Mouse (Mus musculus) embryo, embryonic 11.5 days (tissue): Measurements from ENCODE around the gene Tnp2.
"Not testable (repeated sequence)": the region's sequence is repeated elsewhere in the genome, so short reads cannot be mapped to it uniquely, and the experiment has no call there.

Experiments
- DNase-seq: peaks from one replicate; pipeline ENCODE4 v3.0.0-alpha.2; 2012; ENCODE audit warnings: low read depth, low spot score

Gene Tnp2

DNA sequence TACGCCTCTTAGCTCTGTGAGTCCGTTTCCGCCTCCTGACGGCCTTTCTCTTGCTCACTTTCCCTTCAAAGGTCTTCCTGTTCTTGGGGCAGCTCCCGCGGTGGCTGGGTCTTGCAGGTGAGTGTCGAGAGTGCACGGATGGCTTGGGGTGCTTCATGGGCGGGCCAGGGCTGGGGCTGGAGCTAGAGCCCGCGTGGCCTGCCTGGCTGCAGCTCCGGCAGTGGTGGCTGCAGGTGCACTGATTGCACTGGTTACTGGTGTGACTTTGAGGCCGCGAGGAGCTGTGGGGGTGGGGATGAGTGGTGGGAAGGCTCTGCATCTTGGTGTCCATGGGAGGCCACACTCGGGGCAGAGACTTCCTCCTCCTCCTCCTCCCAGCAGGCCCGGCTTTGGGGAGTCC lies at the start of gene Tnp2:
Gene Tnp2, minus strand, starts transcription at position 390 of the 400 bp plus-strand sequence.
- DNase-seq, result no peak

- DNase-seq, result no peak
These were observed 49.4 kb upstream of the Tnp2 start for GRCm38 (mm10) chr16:10837903-10838302.

DNA sequence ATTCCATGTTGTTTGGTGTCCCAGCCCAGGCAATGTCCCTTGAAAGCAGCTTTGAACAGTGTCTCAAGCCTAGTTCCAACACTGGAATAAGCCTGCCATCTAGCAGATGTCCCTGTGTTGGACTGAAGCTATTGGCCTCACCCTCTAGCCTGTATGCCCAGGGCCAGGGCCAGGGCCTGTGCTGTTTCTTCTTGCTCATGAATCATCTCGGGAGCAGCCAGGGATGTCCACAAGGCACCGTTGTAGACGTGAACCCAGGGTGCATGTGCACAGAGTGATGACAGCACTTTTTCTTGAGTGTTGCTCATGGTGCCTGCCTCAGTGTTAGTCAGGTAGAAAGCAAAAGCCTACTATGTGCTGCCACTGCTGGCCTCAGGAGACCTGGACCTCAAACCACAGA lies 48.8 kb upstream of the Tnp2 start:
- DNase-seq, result no peak

DNA sequence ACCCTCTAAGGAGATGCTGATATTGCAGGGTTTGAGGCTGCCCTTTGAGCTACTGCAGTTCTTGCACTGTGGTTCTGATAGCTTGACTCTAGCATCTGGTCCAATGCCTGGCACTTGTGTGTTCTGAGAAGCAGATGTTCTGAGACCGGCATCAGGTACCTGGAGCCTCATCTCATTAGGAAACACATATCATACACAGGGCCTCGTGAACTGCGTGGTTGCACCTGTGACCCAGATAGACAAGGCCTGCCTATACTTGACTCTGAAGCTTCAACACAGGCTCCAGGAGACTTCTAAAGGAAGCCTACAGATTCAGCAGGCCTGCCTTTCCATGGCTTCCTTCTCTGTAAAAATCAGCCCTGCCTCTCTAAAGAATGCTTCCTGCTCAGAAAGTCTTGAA lies 47.9 kb upstream of the Tnp2 start:
- DNase-seq, result no peak

DNA sequence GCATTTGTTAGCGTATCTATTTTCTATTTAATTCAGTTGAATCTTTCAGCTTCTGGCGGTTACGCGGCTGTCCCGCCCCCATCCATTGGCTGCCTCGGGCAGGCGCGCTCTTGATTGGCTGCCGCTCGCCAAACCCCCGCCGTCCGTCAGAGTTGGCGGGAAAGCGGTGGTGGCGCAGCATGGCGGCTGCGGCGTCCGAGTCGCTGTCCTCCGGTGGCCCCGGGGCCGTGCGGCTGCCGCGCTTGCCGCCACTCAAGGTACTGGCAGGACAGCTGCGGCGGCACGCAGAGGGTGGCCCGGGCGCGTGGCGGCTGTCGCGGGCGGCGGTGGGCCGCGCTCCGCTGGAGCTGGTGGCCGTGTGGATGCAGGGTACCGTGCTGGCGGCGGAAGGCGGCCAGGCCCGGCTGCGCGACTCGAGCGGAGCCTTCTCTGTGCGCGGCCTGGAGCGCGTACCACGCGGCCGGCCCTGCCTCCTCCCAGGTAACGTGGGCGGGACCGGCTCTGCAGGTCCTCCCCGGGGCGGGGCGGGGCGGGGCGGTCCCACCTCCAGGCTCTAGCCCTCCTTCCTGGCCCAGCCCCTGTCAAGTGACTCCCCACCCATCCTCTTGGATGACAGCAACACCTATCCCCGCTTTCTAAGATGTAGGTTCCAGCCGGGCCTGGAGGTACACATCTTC lies 46.6 kb upstream of the Tnp2 start, which contains the start of gene Rmi2:
Gene Rmi2, plus strand, starts transcription at position 149 of the 677 bp plus-strand sequence.
- DNase-seq, result peak; percentile 79

DNA sequence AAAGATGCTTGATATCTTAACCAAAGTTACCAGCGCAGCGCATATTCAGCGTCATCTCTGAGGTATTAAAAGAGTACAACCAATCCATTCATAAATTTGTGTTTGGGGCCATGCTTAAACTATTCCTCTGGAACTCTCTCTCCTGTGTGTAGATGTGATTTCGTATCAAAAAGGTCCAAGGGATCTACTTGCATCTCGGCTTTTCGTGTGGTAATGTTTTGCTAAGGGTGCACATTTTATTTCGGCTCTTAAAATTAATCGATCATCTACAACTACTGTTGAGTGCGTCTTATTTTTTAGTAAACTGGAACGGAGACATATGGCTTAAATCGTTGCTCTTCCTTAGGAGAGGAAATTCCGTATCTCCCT lies 46.1 kb upstream of the Tnp2 start:
- DNase-seq, result no peak

GRCm38 (mm10) chr16:10828461-10828805 lies 40.0 kb upstream of the Tnp2 start:
- DNase-seq, result no peak

GRCm38 (mm10) chr16:10827766-10828460 lies 39.5 kb upstream of the Tnp2 start:
- DNase-seq, result no peak

GRCm38 (mm10) chr16:10827269-10827668 lies 38.8 kb upstream of the Tnp2 start:
- DNase-seq, result no peak

DNA sequence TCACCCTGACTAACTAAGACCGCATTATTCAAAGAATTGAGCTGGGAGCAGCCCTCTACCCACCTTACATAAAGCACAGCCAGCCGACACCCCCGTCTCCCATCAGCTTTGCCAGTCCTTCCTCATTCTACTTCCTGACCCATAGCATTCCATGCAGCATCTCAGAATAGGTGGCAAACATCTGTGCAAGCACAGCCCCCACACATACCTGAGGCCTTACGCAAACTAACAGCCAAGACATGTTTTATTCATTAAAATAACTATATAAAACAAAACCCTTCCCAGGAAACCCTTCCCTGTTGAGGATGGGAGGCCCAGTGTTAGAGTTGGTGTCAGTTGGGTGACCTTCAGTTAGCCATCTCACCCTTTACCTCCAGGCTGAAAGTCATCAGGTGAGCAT lies 37.4 kb upstream of the Tnp2 start:
- DNase-seq, result no peak

DNA sequence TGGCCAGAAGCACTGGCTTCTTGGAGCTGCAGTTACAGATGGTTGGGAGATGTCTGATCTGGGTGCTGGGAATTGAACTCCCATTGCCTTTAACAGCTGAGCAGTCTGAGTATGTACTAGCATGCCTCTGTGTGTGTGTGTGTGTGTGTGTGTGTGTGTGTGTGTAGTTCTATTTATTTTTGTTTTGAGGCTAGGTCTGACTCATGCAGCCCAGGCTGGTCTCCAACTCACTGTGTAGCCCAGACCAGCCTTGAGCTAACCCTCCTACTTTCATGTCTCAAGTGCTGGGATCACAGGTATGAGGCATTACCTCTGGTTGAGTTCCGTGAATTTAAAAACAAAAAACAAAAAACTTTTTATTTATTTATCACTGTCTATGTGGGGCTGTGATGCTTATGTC lies 36.1 kb upstream of the Tnp2 start:
- no peak for DNase-seq

- DNase-seq, result no peak
These were observed 32.9 kb upstream of the Tnp2 start for GRCm38 (mm10) chr16:10821387-10821786.

- no peak for DNase-seq
These were observed 31.5 kb upstream of the Tnp2 start for GRCm38 (mm10) chr16:10819966-10820365.

DNA sequence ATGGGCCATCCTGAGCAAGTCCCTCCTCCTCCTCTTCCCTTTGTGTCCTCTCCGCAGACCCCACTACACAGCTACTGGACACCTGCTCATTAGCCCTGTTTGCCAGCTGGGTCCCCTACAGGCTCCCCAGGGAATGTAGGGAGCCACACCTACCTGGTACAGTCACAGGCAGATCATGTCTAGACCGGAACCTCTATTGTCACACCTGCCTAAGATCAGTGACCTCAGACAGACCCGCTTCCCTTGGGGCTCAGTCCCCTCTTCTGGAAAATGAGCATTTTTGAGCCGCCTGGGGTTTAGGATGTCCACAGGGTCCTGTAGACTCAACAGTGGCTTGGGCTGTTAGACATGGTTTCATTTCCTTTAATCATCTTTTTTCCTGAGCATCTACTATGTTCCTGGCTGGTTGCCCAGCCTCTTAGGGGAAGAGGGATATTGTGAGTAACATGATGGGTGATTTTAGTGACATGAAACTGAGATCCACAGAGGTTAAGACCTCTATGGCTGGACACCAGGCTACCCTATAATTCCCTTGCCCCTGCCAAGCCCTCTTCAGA lies 30.2 kb upstream of the Tnp2 start:
- no peak for DNase-seq

DNA sequence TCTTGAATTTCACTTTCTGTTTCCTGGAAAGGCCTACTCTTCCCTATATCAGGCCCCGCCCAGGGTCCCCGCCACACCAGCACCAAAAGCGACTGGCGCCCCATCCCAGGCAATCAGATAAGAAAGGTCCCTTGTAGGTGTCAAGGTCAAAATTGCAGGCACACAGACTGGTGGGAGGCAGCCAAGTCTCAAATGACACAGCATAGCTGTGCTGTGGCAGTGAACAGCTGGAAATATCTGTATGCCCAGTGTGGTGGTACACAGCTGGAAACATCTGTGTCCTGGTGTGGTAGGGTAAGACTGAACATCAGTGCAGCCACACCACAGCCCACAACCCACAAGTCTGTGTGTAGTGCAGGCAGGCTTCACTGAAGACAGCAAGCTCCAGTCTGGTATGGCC lies 26.4 kb upstream of the Tnp2 start:
- no peak for DNase-seq

- DNase-seq, result no peak
These were observed 25.3 kb upstream of the Tnp2 start for GRCm38 (mm10) chr16:10813726-10814125.

DNA sequence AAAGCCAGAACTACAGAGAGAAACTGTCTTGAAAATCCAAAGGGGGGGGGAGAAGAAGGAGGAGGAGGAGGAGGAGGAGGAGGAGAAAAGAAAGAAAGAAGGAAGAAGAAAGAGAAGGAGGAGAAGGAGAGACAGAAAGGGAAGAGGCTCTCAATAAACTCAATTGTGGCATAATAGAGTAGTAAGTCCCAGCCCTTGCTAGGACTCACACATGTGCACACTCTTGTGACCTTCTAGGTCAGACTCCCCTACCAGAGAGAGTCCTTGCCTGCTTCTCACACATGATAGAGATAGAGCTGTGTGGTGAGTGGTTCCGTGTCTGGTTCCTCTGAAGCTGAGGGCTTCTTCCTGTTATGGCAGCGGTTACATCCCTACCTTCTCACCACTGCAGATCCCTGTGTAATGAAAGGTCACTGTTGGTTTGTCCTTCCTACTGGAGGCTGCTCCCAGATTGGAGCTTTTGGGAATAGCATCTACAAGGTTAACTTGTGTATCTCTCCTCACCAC lies 24.5 kb upstream of the Tnp2 start, which contains the start of gene Gm11172:
Gene Gm11172, plus strand, starts transcription at position 51 of the 507 bp plus-strand sequence.
- no peak for DNase-seq

GRCm38 (mm10) chr16:10810376-10810775 lies 21.9 kb upstream of the Tnp2 start:
- DNase-seq, result no peak

DNA sequence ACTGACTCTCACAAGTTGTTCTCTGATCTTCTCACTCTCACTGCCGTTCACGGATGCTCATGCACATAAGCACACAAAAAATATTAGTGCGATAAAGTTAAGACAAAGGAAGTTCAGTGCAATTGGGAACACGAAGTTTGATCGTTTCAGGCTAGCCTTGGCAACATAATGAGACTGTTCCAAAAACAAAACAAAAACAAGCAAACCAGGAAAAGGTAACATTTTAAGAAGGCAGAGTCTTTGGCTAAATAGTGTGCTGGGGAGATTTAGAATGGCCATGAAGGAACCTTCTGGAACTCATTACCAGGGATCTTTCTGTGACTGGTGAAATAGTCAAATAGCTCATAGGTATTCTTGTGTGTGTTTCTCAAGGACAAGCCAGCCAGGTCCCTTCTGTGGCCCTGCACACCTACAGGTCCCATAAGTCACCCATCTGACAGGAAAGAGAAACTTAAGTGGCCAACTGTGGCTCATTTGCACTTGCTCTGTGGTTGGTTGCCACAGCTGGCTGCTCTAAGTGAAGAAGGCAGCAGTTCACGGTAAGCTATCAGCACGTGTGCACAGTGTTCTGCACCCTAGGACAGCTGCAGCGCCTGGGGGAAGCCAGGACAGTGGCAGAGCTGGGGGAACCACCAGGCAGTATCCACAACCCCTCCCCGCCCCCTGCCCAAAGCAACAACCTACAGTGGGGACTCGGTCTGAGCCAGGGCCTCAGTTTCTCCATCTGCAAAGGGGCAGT lies 17.5 kb upstream of the Tnp2 start, which contains the start of gene Prm1:
Gene Prm1, minus strand, starts transcription at position 51 of the 739 bp plus-strand sequence.
- no peak for DNase-seq

GRCm38 (mm10) chr16:10802420-10802819 lies 14.0 kb upstream of the Tnp2 start:
- DNase-seq, result not testable (repeated sequence)

DNA sequence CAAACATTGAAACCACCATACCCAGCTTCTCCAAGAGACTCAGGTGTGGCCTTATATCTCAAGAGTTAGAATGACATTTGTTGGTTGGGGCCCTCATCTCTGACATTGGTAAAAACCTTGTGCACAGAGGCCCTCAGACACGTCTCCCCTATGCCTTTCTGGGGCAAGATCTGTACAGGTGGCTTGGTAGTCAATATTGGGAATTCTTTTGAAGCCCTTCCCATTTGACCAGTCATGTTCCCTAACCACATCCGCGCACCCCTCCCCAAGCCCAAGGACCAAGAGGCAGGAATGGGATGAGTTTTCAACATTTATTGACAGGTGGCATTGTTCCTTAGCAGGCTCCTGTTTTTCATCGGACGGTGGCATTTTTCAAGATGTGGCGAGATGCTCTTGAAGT lies 7.6 kb upstream of the Tnp2 start, which contains the start of gene Prm2:
Gene Prm2, minus strand, starts transcription at position 101 of the 400 bp plus-strand sequence.
- no peak for DNase-seq

GRCm38 (mm10) chr16:10790702-10791101 lies 2.2 kb upstream of the Tnp2 start, which contains the start of gene Prm3:
Gene Prm3, minus strand, starts transcription at chr16:10790914.
- DNase-seq, result no peak
